Mouse (Mus musculus) heart, adult 2 months (tissue): ENCODE data around the gene Kcnk3. TPM values are rescaled to one million over a fixed set of nuclear protein-coding genes. Genes with fewer than 3 reads are reported as not detected.
A peak's percentile ranks its signal among the peaks of the same experiment; 100 is the strongest.

Experiments used
- DNase-seq, 2 experiments: peaks; one replicate each; pipeline ENCODE4 v3.0.0; 2021
- H3K27ac ChIP-seq: fragments of 200-600 bp; 2 replicates; pipeline ENCODE4 v1.8.1; 2022
- H3K27me3 ChIP-seq: fragments of 200-500 bp; 2 replicates; pipeline ENCODE4 v1.6.1; 2012; ENCODE audit warnings: mild to moderate bottlenecking, low read length, inconsistent platforms, mixed read lengths; ENCODE audit not compliant: control insufficient read depth, insufficient read depth
- H3K36me3 ChIP-seq: fragments of 200-500 bp; 2 replicates; pipeline ENCODE4 v1.6.1; 2012; ENCODE audit warnings: low read length, inconsistent platforms; ENCODE audit not compliant: control insufficient read depth, insufficient read depth
- H3K4me1 ChIP-seq: fragments of 200-500 bp; 2 replicates; pipeline ENCODE4 v1.6.1; 2011; ENCODE audit warnings: low read length; ENCODE audit not compliant: control insufficient read depth, insufficient read depth
- H3K4me3 ChIP-seq: fragments of 200-600 bp; 2 replicates; pipeline ENCODE4 v1.8.1; 2022
- H3K79me2 ChIP-seq: fragments of 200-500 bp; replicated peaks from 2 replicates; pipeline ENCODE4 v1.6.1; 2012; ENCODE audit warnings: mild to moderate bottlenecking, inconsistent platforms, low read length, moderate library complexity, mixed read lengths; ENCODE audit not compliant: control insufficient read depth, insufficient read depth
- H3K9ac ChIP-seq: fragments of 200-500 bp; 2 replicates; pipeline ENCODE4 v1.6.1; 2012; ENCODE audit warnings: low read depth, mild to moderate bottlenecking, control low read depth, inconsistent platforms, low read length, mixed read lengths
- CTCF ChIP-seq: fragments of 200-600 bp; IDR thresholded peaks from 2 replicates; pipeline ENCODE4 v1.8.1; 2022; ENCODE audit warnings: antibody characterized with exemption, mild to moderate bottlenecking, moderate library complexity
- EP300 ChIP-seq: fragments of 200-500 bp; IDR thresholded peaks from 2 replicates; pipeline ENCODE4 v1.6.1; 2011; ENCODE audit warnings: low read depth, low read length, control low read depth; ENCODE audit not compliant: insufficient read depth
- POLR2A ChIP-seq: fragments of 200-500 bp; IDR thresholded peaks from 2 replicates; pipeline ENCODE4 v1.6.1; 2011; ENCODE audit warnings: mild to moderate bottlenecking, low read depth, low read length, control low read depth; ENCODE audit not compliant: insufficient read depth
- WGBS: fragments of 180-500 bp; shearing (Covaris S2); methylation state at CpG from one replicate; pipeline ENCODE4 v1.1.7; 2018; 5-methylcytosine and 5-hydroxymethylcytosine counted together
- intact Hi-C: fragments of 180-260 bp; cut with DNase I; formaldehyde crosslinking; loops from one replicate; pipeline ENCODE4 v1.15.1; 2025
- polyA plus RNA-seq: library from polyadenylated mRNA; depleted of rRNA; stranded (reverse); fragments of >200 nt; gene quantifications from 2 replicates; pipeline ENCODE4 v1.2.3, GENCODE M21; 2012
- total RNA-seq, 2 experiments: library from RNA; stranded (reverse); gene quantifications; 2 replicates each; pipeline ENCODE4 v1.2.3; 2021

Kcnk3 gene
- total and polyA plus RNA-seq, 3 experiments: 259 to 432 (median 300) TPM

GRCm38 (mm10) chr5:30571820-30572219, 16.1 kb upstream of the Kcnk3 start:
- Histone ChIP-seq H3K4me1 (peaks cover 3% of the 10 kb centered on the region; the same call in 1 of the 2 replicates), H3K27ac (peak overlapping the region; percentile 20; the same call in 1 of the 2 replicates), H3K4me3 (no peak overlapping the region), H3K36me3 (no peaks in the 10 kb centered on the region), H3K9ac (no peak overlapping the region), H3K79me2 (no peaks in the 10 kb centered on the region), H3K27me3 (no peaks in the 10 kb centered on the region)
- no peak for DNase-seq
- TF ChIP-seq CTCF (no peak), POLR2A (no peak), EP300 (no peak)
- intact Hi-C loops: loop anchor here (2.0 to 5.0 kb wide), 2 partner anchors 50 to 63 kb away; no protein-coding TSS in a partner anchor
- WGBS: 32% methylated on average over 5 of the region's 5 CpGs

- peak in 1 of 2 experiments; percentile 58 for DNase-seq
- WGBS: 63% methylated on average over 8 of the region's 8 CpGs
- Histone ChIP-seq H3K4me1 (peaks cover 3% of the 10 kb centered on the region; the same call in 1 of the 2 replicates), H3K4me3 (no peak overlapping the region), H3K9ac (no peak overlapping the region), H3K27ac (peak overlapping the region; percentile 71), H3K27me3 (no peaks in the 10 kb centered on the region), H3K36me3 (no peaks in the 10 kb centered on the region), H3K79me2 (no peaks in the 10 kb centered on the region)
- intact Hi-C loops: loop anchor here (5.0 kb wide), 1 partner anchor 52 kb away; no protein-coding TSS in a partner anchor
- TF ChIP-seq POLR2A (peak; percentile 30; the same call in 1 of the 2 replicates), EP300 (peak; percentile 56; the same call in 1 of the 2 replicates), CTCF (peak; percentile 30)
Observed at GRCm38 (mm10) chr5:30574367-30574766, 13.6 kb upstream of the Kcnk3 start.

DNA sequence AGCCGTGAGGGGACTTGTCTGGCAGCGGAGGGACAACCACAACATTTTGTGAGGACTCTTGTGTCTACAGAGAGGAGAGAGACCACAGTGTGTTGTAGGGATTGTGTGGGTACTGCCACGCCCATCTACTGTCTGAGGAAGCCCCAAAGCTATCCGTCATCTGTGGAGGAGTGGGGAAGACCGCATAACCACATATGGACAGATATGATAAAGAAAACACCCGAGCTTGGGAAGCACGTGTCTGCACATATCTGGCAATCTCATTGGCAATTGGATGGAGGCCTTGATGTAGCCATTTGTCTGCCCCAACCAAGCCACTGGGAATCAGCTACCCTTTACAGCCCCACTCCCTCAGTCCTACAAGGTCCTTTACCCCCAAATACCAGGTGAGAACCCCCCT, 11.7 kb upstream of the Kcnk3 start:
- peaks cover 3% of the 10 kb centered on the region; the same call in 1 of the 2 replicates for H3K4me1 ChIP-seq
- WGBS: 72% methylated on average over 7 of the region's 7 CpGs
- intact Hi-C loops: loop anchor here (5.0 kb wide), 1 partner anchor 41 kb away; no protein-coding TSS in a partner anchor
- no peak for DNase-seq
- no peak for TF ChIP-seq POLR2A
- TF ChIP-seq EP300: no peak
- no peak for TF ChIP-seq CTCF
- no peaks in the 10 kb centered on the region for H3K36me3 ChIP-seq
- H3K9ac ChIP-seq: no peak overlapping the region
- H3K4me3 ChIP-seq: no peak overlapping the region
- no peaks in the 10 kb centered on the region for H3K27me3 ChIP-seq
- peak overlapping the region; percentile 88 for H3K27ac ChIP-seq
- no peaks in the 10 kb centered on the region for H3K79me2 ChIP-seq

DNA sequence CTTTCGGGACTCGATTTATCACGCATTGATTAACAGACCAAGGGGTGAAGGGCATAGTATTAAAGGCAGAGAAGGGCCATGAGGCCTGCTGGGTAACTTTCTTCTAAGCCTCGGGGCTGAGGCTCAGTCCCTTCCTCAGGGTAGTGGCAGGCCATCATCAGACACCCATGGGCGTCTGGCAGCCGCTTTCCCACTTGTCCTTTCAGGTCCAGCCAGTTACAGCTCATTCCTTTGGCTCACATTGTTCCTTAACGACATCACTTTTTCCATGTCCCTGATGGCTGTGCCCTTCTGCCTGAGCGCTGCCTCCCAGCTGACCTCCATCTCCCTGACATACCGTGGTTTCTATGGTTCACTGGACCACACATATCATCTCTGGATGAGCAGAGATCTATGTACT, 10.7 kb upstream of the Kcnk3 start:
- H3K4me1 ChIP-seq: peaks cover 4% of the 10 kb centered on the region; the same call in 1 of the 2 replicates
- 39% methylated on average over 9 of the region's 9 CpGs for WGBS
- peak overlapping the region; percentile 88 for H3K27ac ChIP-seq
- H3K9ac ChIP-seq: no peak overlapping the region
- intact Hi-C loops: loop anchor here (5.0 kb wide), 1 partner anchor 40 kb away; no protein-coding TSS in a partner anchor
- no peaks in the 10 kb centered on the region for H3K79me2 ChIP-seq
- peak; percentile 87; the same call in 1 of the 2 replicates for TF ChIP-seq EP300
- TF ChIP-seq POLR2A: peak; percentile 42; the same call in 1 of the 2 replicates
- TF ChIP-seq CTCF: no peak
- H3K36me3 ChIP-seq: no peaks in the 10 kb centered on the region
- peak; percentile 58 to 72 for DNase-seq
- no peaks in the 10 kb centered on the region for H3K27me3 ChIP-seq
- no peak overlapping the region for H3K4me3 ChIP-seq

- peak overlapping the region; percentile 88 for H3K27ac ChIP-seq
- peak overlapping the region; percentile 10; the same call in 1 of the 2 replicates for H3K4me3 ChIP-seq
- intact Hi-C loops: loop anchor here (5.0 kb wide), 1 partner anchor 40 kb away; no protein-coding TSS in a partner anchor
- peak; percentile 52 to 62 for DNase-seq
- peak overlapping the region; percentile 1; the same call in 1 of the 2 replicates for H3K9ac ChIP-seq
- no peaks in the 10 kb centered on the region for H3K79me2 ChIP-seq
- 48% methylated on average over 12 of the region's 12 CpGs for WGBS
- H3K36me3 ChIP-seq: no peaks in the 10 kb centered on the region
- H3K4me1 ChIP-seq: peaks cover 4% of the 10 kb centered on the region; the same call in 1 of the 2 replicates
- H3K27me3 ChIP-seq: no peaks in the 10 kb centered on the region
- TF ChIP-seq CTCF: no peak
- TF ChIP-seq POLR2A: 0 out of 2 replicates have a peak, but pooled peaks have one; percentile 8
Observed at GRCm38 (mm10) chr5:30577654-30578310, 10.2 kb upstream of the Kcnk3 start.
